Mouse (Mus musculus): ENCODE results near the gene BC025446. TPM values are rescaled to one million over a fixed set of nuclear protein-coding genes. Genes with fewer than 3 reads are reported as not detected.
A peak's percentile ranks its signal among the peaks of the same experiment; 100 is the strongest.

The BC025446 gene
- polyA plus RNA-seq, 1 experiment from 2014 or later, result 24.7 TPM

GRCm38 (mm10) chr15:75221942-75222341 is 5.8 kb downstream of the BC025446 start:
- no peak for TF ChIP-seq EP300 (IDR thresholded peaks at IDR 0.05; ENCODE audit: low read depth)
- no peak for TF ChIP-seq CTCF (IDR thresholded peaks at IDR 0.05; ENCODE audit: low read depth)
- DNase-seq (no peak), ATAC-seq (no peak)
- Histone ChIP-seq H3K4me3 (ENCODE audit: low read depth, low read length) (no peak overlapping the region), H3K4me2 (ENCODE audit: low read depth, low read length) (no peak overlapping the region), H3K27ac (ENCODE audit: low read depth) (no peak overlapping the region), H3K9me3 (ENCODE audit: low read length) (no peaks in the 10 kb centered on the region), H3K4me1 (ENCODE audit: insufficient read depth) (peaks cover 3% of the 10 kb centered on the region; the same call in 1 of the 2 replicates), H3K36me3 (replicated peaks; ENCODE audit: insufficient read depth, low read length) (no peaks in the 10 kb centered on the region), H3K27me3 (ENCODE audit: insufficient read depth, low read length) (no peaks in the 10 kb centered on the region), H3K9ac (replicated peaks) (no peak overlapping the region)

GRCm38 (mm10) chr15:75237736-75238288 is 21.6 kb downstream of the BC025446 start:
- 74% methylated on average over 3 of the region's 3 CpGs for WGBS (ENCODE audit: insufficient replicate concordance)
- H3K4me3 ChIP-seq (ENCODE audit: low read depth, low read length), result no peak overlapping the region
- no peak overlapping the region for H3K9ac ChIP-seq (replicated peaks)
- no peaks in the 10 kb centered on the region for H3K4me1 ChIP-seq (ENCODE audit: insufficient read depth)
- H3K36me3 ChIP-seq (replicated peaks; ENCODE audit: insufficient read depth, low read length), result no peaks in the 10 kb centered on the region
- ATAC-seq, result no peak
- H3K9me3 ChIP-seq (ENCODE audit: low read length), result no peaks in the 10 kb centered on the region
- H3K27me3 ChIP-seq (ENCODE audit: insufficient read depth, low read length), result no peaks in the 10 kb centered on the region
- TF ChIP-seq CTCF (IDR thresholded peaks at IDR 0.05; ENCODE audit: low read depth) (no peak), EP300 (IDR thresholded peaks at IDR 0.05; ENCODE audit: low read depth) (no peak)
- no peak overlapping the region for H3K4me2 ChIP-seq (ENCODE audit: low read depth, low read length)
- no peak for DNase-seq
- no peak overlapping the region for H3K27ac ChIP-seq (ENCODE audit: low read depth)

- TF ChIP-seq EP300 (IDR thresholded peaks at IDR 0.05; ENCODE audit: low read depth) (no peak), CTCF (IDR thresholded peaks at IDR 0.05; ENCODE audit: low read depth) (no peak)
- Histone ChIP-seq H3K27me3 (ENCODE audit: insufficient read depth, low read length) (no peaks in the 10 kb centered on the region), H3K9ac (replicated peaks) (no peak overlapping the region), H3K9me3 (ENCODE audit: low read length) (no peaks in the 10 kb centered on the region), H3K36me3 (replicated peaks; ENCODE audit: insufficient read depth, low read length) (no peaks in the 10 kb centered on the region), H3K4me3 (ENCODE audit: low read depth, low read length) (no peak overlapping the region), H3K27ac (ENCODE audit: low read depth) (no peak overlapping the region), H3K4me1 (ENCODE audit: insufficient read depth) (no peaks in the 10 kb centered on the region), H3K4me2 (ENCODE audit: low read depth, low read length) (no peak overlapping the region)
- WGBS (ENCODE audit: insufficient replicate concordance), result 57% methylated on average over 2 of the region's 2 CpGs
- DNase-seq (no peak), ATAC-seq (no peak)
Measured at GRCm38 (mm10) chr15:75240558-75240957, 24.4 kb downstream of the BC025446 start.

- ATAC-seq (peak; percentile 35; the same call in 1 of the 2 replicates), DNase-seq (no peak)
Measured at GRCm38 (mm10) chr15:75242756-75243640, 26.8 kb downstream of the BC025446 start.

GRCm38 (mm10) chr15:75254671-75255070 is 38.5 kb downstream of the BC025446 start:
- Histone ChIP-seq H3K27me3 (ENCODE audit: insufficient read depth, low read length) (no peaks in the 10 kb centered on the region), H3K4me1 (ENCODE audit: insufficient read depth) (no peaks in the 10 kb centered on the region), H3K4me3 (ENCODE audit: low read depth, low read length) (no peak overlapping the region), H3K27ac (ENCODE audit: low read depth) (no peak overlapping the region), H3K36me3 (replicated peaks; ENCODE audit: insufficient read depth, low read length) (no peaks in the 10 kb centered on the region), H3K4me2 (ENCODE audit: low read depth, low read length) (no peak overlapping the region), H3K9me3 (ENCODE audit: low read length) (no peaks in the 10 kb centered on the region), H3K9ac (replicated peaks) (no peak overlapping the region)
- DNase-seq (no peak), ATAC-seq (no peak)
- 82% methylated on average over 3 of the region's 3 CpGs for WGBS (ENCODE audit: insufficient replicate concordance)
- TF ChIP-seq CTCF (IDR thresholded peaks at IDR 0.05; ENCODE audit: low read depth), result no peak
- TF ChIP-seq EP300 (IDR thresholded peaks at IDR 0.05; ENCODE audit: low read depth), result no peak

More at GRCm38 (mm10) chr15:75242756-75243640, 26.8 kb downstream of the BC025446 start:
- H3K27me3 ChIP-seq (ENCODE audit: insufficient read depth, low read length), result no peaks in the 10 kb centered on the region
- no peak overlapping the region for H3K4me2 ChIP-seq (ENCODE audit: low read depth, low read length)
- H3K4me3 ChIP-seq (ENCODE audit: low read depth, low read length), result no peak overlapping the region
- 66% methylated on average over 3 of the region's 3 CpGs for WGBS (ENCODE audit: insufficient replicate concordance)
- no peaks in the 10 kb centered on the region for H3K4me1 ChIP-seq (ENCODE audit: insufficient read depth)
- H3K9me3 ChIP-seq (ENCODE audit: low read length), result no peaks in the 10 kb centered on the region
- H3K36me3 ChIP-seq (replicated peaks; ENCODE audit: insufficient read depth, low read length), result no peaks in the 10 kb centered on the region
- TF ChIP-seq CTCF (IDR thresholded peaks at IDR 0.05; ENCODE audit: low read depth), result no peak
- no peak for TF ChIP-seq EP300 (IDR thresholded peaks at IDR 0.05; ENCODE audit: low read depth)
- H3K9ac ChIP-seq (replicated peaks), result no peak overlapping the region
- no peak overlapping the region for H3K27ac ChIP-seq (ENCODE audit: low read depth)

- DNase-seq (no peak), ATAC-seq (no peak)
- Histone ChIP-seq H3K9ac (replicated peaks) (no peak overlapping the region), H3K27ac (ENCODE audit: low read depth) (no peak overlapping the region), H3K9me3 (ENCODE audit: low read length) (no peaks in the 10 kb centered on the region), H3K36me3 (replicated peaks; ENCODE audit: insufficient read depth, low read length) (no peaks in the 10 kb centered on the region), H3K27me3 (ENCODE audit: insufficient read depth, low read length) (no peaks in the 10 kb centered on the region), H3K4me3 (ENCODE audit: low read depth, low read length) (no peak overlapping the region), H3K4me1 (ENCODE audit: insufficient read depth) (no peaks in the 10 kb centered on the region), H3K4me2 (ENCODE audit: low read depth, low read length) (no peak overlapping the region)
- TF ChIP-seq CTCF (IDR thresholded peaks at IDR 0.05; ENCODE audit: low read depth) (peak; percentile 41), EP300 (IDR thresholded peaks at IDR 0.05; ENCODE audit: low read depth) (no peak)
Measured at GRCm38 (mm10) chr15:75265863-75266262, 49.7 kb downstream of the BC025446 start.

All from liver, postnatal 0 days (tissue).